Mouse (Mus musculus) gastrocnemius, postnatal 14 days (tissue): Measurements from ENCODE around the gene Src. TPM values are rescaled to one million over a fixed set of nuclear protein-coding genes. Genes with fewer than 3 reads are reported as not detected.

Source experiments
- DNase-seq: peaks from one replicate; pipeline ENCODE4 v3.0.0; 2021; ENCODE audit warnings: mixed read lengths
- intact Hi-C: fragments of 180-260 bp; cut with DNase I; formaldehyde crosslinking; loops from one replicate; pipeline ENCODE4 v1.15.1; 2025; ENCODE audit warnings: low total_unique reads
- total RNA-seq, 2 experiments: library from RNA; stranded (reverse); gene quantifications; 2 replicates each; pipeline ENCODE4 v1.2.3; 2021

The Src gene
- total RNA-seq, 2 experiments from 2014 or later: 5.2 to 7.5 TPM

- intact Hi-C loops: no loop called here
- no peak for DNase-seq
Measured at GRCm38 (mm10) chr2:157512859-157513258, 94.6 kb downstream of the Src start.

GRCm38 (mm10) chr2:157513737-157514208 lies 95.5 kb downstream of the Src start:
- DNase-seq: no peak
- intact Hi-C loops: no loop called here

DNA sequence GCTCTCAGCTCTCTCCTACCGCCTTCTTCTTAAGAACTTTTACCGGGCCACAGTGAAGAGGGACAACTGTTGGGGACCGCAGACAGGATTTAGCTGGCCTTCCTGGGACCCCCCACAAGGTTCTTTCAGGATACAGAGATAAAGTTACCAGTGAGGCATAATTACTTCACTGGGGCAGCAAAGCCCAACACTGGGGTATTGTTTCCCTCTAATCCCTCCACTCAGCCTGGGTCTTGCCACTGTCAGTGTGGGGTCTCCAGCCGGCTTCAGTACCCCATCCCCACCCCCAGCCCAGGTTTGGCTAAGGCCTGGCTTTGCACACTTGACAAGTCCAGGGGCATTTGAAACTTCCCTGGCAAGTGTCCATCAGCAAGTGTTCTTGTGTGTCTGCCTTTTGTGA lies 96.1 kb downstream of the Src start:
- no peak for DNase-seq
- intact Hi-C loops: no loop called here

GRCm38 (mm10) chr2:157517526-157517925 lies 99.3 kb downstream of the Src start:
- no peak for DNase-seq
- intact Hi-C loops: no loop called here

GRCm38 (mm10) chr2:157518451-157518850 lies 100.2 kb downstream of the Src start:
- intact Hi-C loops: no loop called here
- no peak for DNase-seq

DNA sequence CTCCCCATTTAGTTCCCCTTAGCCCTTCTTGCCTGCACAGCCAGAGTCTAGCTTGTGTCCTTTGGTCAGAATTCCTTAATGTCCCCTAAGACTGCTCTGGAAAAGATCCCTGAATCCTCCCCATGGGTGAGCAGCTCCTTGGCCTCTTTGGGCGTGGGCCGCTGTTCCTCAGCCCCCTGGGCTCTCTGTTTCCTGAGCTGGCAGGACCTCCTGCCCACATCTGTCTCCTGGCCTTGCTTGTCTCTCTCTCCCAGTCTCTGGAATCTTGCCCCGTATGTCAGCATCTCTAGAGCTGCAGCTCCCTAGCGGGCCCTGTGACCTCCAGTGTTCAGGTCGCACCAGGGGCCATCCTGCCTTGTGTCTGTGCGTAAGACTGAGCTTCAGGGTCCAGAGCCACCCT lies 101.2 kb downstream of the Src start:
- DNase-seq: no peak
- intact Hi-C loops: no loop called here

GRCm38 (mm10) chr2:157520496-157520895 lies 102.3 kb downstream of the Src start:
- intact Hi-C loops: no loop called here
- DNase-seq: no peak

Other genes with a start within 250 kb of the Src start
- 1 to 10 TPM; 2.0 to 3.8 TPM for gene Rbl1, start 213.9 kb upstream of the Src start, total RNA-seq
- gene Rpn2, start 139.4 kb upstream of the Src start, total RNA-seq: 10 to 100 TPM; 78.0 to 90.0 TPM
- under 1 TPM; 0.27 to 0.55 TPM for gene Mroh8, start 138.9 kb upstream of the Src start, total RNA-seq
- not detected for gene Ghrh, start 70.9 kb upstream of the Src start, total RNA-seq
- gene Manbal, start 50.9 kb upstream of the Src start, total RNA-seq: 10 to 100 TPM; 20.7 to 28.3 TPM
- 1 to 10 TPM; 1.4 to 5.4 TPM for gene Nnat, start 141.6 kb downstream of the Src start, total RNA-seq
- 10 to 100 TPM; 15.8 to 16.7 TPM for gene Blcap, start 152.8 kb downstream of the Src start, total RNA-seq